Mouse (Mus musculus): ENCODE results near the gene Cask.
A peak's percentile ranks its signal among the peaks of the same experiment; 100 is the strongest.
"Not testable (repeated sequence)": the region's sequence is repeated elsewhere in the genome, so short reads cannot be mapped to it uniquely, and the experiment has no call there.

Gene Cask

DNA sequence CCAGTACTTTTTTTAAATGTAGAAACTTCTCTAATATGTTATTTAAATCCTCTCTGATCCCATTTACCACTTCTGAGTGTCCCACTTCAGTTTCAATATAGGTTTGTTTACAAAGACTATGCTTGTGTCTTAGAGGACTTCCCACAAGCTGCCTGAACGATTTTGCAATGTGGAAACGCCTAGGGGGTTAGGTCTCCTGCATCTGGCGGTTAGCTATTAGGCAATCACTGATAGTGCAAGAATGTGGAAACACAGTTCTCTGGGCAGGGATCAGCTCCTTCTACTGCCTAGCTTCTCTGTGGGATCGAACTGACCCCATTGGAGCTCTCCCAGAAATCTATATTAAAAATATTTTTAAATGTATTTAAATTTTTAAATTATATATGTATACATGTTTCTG lies at the start of gene Cask:
Gene Cask (minus strand): TSS at position 83 of the 400 bp plus-strand sequence.
- no peak for DNase-seq (ENCODE audit: low read depth, low spot score)

DNA sequence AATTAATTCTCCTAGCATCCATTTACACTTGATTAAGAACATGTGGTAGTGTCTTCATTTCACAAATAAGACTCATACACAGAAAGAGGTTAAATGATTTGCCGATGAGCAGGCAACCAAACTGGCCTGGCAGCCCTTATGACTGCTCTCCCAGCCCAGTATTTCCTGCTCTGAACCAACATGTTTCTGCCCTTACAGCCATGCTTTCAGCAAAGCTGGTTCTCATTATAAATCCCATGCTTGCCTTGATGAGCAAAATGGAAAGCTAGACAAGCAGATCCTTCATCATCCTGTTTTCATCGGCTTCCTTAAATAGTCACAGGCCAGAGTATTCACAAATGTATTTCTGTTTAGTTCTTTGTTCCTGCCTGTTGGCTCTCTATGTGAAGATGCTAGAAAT lies 38.8 kb upstream of the Cask start:
- no peak for DNase-seq (ENCODE audit: low read depth, low spot score)

DNA sequence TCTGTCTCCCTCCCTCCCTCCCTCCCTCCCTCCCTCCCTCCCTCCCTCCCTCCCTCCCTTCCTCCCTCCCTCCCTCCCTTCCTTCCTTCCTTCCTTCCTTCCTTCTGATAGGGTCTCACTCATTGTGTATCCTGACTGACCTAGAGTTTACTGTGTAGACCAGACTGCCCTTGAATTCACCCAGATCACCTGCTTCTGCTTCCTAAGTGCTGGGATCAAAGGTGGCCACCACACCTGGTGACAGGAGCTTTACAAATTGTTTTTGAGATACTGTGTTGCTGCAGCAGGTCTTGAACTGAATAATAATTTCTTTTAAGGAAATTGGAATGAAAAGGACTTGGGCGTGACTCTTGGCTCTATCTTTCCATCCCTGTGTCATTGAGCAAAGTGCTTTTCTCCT lies 33.2 kb upstream of the Cask start:
- no peak for DNase-seq (ENCODE audit: low read depth, low spot score)

DNA sequence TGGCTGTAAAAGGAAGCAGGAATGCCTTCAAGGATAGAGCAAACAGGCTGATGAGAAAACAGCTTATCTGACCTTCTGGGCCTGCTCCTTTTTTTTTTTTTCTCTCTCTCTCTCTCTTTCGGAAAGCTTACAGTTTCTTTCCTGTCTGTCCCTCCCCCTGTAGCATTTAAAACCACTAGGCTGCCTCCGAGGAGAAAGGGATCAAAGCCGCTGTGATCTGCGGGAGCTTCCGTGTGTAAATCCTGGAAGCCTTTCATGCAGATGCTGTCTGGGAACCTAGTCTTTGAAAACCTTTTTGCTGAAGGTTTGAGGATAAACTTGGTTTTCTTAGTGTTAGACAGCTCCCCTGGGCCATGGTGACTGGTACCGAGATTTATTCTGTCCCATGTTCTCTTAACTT lies 30.8 kb upstream of the Cask start:
- no peak for DNase-seq (ENCODE audit: low read depth, low spot score)

DNA sequence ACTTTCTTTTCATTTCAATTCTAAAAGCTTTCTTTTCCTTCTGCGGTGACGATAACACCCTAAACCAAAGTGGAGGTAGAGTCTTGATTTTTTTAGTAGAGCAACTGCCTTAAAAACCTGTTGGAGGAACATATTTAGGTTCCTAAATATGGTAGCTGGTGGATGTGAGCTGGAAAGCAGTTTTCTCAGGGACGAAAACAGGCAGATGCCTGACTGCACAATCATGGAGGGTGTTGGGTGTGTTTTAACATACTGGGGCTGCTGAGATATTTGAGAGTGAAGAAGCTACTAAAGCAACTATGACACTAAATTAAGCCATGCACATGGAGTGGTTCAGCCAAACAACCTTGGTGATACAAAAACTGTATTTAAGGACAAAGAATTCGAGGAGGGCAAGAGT lies 9.0 kb upstream of the Cask start:
- no peak for DNase-seq (ENCODE audit: low read depth, low spot score)

DNA sequence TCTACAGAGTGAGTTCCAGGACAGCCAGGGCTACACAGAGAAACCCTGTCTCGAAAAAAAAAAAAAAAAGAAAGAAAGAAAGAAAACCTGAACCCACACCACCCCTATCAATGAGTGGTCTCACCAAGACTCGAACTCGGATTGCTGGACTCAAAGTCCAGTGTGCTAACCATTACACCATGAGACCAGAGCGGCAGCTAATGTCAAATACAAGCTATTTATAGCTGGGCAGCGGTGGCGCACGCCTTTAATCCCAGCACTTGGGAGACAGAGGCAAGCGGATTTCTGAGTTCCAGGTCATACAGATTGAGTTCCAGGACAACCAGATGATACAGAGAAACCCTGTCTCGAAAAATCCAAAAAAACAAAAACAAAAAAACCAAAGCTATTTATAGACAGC lies 7.9 kb upstream of the Cask start:
- DNase-seq (ENCODE audit: low read depth, low spot score): no peak

DNA sequence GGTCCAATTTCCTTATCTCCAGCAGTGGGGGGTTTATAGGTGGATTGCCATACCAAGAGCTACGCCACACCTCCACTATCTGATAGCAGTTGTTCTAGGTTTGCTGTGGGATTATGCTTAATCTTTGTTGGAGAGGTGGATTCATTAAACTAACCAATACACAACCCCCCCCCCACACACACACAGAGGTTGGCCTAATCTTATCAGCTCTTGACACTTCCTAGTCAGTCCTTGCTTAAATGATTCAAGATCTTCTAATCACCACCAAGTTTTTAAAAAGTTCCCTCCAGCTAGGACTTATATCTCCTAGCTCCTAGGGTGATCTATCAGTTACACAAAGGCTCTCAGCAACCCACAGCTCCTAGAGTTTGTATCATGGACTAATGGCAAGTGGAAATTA lies 2.7 kb downstream of the Cask start:
- no peak for DNase-seq (ENCODE audit: low read depth, low spot score)

DNA sequence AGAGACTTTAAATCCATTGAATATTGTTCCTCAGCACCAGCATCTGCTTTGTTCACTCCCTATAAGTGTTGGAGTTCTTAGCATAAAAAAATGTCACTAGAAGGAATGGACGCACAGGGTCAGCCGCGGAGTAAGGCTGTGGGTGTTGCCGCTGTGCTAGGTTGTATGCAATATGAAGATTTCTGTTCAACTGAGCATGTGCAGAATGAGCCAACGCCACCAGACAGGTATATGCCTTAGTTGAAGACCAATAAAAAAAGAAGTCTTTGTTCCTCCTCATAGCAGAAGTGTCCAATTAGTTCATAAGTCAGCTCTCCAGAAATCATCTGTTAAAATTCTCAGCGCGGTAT lies 3.7 kb downstream of the Cask start:
- DNase-seq (ENCODE audit: low read depth, low spot score): no peak

DNA sequence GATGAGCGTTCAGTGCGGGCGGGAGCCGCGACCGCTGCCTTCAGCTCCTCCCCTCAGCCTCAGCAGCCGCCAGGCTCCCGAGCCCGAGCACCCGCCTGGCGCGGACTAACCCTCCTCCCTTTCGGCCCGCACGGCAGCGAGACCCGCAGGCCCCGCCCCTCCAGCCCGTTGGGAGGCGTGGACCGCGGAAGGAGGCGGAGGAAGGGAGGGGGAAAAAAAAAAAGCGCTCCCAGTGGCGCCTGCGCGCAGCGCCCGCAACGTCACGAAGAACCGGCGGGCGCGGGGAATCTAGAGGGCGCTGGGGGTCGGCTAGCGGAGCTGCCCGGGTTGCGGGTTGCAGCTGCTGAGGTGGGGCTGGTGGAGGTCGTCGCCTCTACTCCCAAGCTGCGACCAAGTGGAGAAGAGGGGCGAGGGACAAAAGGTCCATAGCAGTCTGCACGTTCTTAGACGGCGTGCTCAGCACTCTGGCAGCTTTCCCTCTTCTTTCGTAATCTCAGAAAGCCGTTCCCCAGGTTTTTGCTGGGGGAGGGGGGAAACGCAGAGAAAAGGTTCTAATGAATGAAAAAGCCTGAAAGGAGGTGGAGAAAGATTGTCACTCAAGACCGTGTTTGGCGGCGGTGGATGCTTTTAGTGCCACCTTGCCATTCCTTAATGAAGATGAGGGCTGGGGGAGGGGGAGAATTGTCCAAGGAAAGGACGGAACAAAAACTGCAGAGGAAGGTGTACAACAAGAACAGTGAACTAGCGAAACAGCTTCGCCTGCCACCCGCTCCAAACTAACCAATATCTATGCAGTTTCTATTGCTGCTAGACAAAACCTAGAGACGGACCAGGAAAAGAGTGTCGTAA lies 4.3 kb downstream of the Cask start:
- peak; percentile 64 for DNase-seq (ENCODE audit: low read depth, low spot score)

DNA sequence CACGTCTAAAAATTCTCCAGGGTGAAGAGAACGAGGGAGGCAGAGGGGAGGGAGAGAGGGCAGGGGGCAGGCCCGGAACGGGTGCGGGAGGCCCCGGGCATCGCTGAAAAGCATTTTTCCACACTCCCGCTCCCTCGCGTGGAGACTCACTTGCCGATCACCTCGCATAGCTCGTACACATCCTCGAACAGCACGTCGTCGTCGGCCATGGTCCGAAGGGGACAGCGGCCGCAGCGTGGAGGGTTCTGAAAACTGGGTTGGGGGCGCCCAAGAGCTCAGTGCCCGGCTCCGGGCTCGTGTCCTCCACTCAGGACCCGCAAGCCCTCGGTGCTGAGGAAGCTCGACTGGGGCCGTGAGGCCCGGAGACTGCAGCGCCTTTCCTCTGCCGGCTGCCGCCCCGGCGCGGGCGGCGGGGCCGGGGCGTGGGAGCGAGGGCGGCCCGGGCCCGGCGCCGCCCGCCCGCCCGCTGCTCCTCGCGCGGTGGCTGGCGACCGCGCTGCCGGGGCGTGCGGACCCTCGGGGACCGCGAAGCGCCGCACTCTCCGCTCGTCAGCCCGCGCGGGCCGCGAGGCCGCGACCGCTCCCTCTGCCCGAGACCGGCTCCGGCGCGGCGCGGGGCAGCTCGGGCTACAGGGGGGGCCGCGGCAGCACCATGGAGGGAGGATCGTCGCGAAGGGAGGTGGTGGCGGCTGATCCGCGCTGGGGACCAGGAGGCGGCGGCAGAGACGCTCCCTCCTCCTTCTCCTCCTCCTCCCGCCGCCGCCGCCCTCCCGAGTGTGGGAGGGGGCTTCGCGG lies 5.1 kb downstream of the Cask start:
- DNase-seq (ENCODE audit: low read depth, low spot score): no peak

DNA sequence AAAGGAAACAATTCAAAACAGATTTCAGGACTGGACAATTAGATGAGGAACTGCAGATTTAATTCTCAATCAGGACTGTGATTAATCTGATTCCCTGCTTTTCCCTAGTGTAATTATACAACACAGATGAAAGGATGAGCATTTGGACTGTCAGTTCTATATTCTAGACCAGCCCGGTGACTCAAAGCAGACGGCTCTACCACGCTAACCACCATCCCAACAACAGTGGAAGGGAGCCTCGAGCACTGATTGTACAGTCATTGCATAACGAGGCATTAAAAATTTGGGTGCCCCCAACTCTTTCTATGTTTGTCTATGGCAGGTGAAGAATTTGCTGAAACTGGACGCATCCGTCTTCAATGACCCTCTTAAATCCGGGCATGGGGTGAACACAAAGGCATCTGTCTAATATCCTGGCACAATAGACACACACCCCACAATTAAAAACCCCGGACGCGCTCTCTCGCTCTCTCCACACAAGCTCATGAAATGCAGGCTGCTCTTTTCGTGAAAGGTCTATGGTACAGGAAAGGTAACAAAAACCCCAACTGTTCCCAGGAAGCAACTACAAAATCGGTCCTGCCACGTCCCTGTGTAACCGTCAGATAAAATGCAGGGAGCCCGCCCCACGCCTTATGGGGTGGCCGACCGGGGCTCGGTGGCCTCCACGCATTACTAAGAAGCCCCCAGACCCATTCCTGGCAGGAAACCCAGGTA lies 5.9 kb downstream of the Cask start:
- no peak for DNase-seq (ENCODE audit: low read depth, low spot score)

DNA sequence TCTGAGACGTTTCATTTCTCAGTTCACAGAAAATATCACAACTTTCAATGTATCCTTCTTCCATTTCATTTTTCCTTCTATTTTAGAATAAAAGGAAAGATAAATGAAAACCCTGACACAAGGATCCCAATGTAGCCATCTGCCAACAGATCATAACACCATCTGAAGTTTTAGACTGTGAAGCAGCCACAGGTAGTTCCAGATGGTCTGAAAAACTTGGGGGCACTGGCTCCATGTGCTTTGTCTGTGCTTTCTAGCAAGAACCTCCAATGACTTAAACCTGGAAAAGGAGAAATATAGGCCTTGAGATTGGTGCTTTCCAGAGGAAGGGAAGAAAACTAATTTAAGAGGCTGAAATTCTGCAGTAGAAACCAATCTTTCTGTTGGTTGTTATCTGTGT lies 28.4 kb downstream of the Cask start:
- DNase-seq (ENCODE audit: low read depth, low spot score): no peak

DNA sequence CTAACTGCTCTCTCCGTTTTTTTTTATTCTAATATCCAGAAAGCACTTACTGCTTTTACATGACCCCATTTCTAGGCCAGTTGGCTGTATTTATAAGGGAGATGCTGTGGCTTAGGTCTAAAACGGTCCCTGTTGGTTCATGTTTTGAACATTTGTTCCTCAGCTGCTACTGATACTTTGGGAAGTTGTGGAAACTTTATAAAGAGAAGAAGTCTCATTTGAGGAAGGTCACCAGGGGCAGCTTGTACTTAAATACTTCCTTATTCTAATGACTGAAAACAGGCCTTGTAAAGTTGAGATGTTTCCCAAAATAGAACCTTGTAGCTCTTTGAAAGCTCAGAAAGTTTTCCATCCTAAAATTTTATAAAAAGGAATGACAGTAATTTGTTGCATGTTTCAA lies 52.4 kb downstream of the Cask start:
- no peak for DNase-seq (ENCODE audit: low read depth, low spot score)

DNA sequence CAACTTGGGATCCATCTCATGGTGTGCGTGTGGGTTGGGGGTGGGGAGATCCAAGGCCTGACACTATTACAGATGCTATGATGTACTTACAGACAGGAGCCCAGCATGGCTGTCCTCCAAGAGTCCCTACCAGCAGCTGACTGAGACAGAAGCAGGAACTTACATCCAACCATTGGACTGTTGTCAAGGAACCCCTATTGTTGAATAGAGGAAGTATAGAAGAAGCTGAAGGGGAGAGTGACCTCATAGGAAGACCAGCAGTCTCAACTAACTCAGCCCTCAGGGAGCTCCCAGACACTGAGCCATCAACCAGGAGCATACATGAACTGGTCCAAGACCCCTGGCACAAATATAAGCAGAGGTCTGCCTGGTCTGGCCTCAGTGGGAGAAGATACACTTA lies 85.5 kb downstream of the Cask start:
- DNase-seq (ENCODE audit: low read depth, low spot score): no peak

DNA sequence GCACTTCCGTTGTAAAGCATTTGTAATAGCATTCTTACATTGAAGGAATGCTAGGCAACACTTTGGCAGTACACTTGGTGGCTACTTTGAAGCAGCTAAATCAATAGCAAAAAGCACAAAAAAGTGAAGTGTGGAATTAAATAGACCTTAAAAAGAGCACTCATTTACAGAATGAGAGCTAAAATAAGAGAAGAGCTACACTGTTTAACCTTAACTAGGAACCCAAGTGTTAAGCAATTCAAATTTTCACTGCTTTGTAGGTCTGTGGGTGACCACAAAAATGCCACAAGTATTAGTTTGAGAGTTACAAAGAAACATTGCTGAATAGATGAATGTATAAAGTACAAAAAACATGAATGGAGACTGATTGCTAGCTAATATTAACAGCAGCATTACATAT lies 86.1 kb downstream of the Cask start:
- no peak for DNase-seq (ENCODE audit: low read depth, low spot score)

DNA sequence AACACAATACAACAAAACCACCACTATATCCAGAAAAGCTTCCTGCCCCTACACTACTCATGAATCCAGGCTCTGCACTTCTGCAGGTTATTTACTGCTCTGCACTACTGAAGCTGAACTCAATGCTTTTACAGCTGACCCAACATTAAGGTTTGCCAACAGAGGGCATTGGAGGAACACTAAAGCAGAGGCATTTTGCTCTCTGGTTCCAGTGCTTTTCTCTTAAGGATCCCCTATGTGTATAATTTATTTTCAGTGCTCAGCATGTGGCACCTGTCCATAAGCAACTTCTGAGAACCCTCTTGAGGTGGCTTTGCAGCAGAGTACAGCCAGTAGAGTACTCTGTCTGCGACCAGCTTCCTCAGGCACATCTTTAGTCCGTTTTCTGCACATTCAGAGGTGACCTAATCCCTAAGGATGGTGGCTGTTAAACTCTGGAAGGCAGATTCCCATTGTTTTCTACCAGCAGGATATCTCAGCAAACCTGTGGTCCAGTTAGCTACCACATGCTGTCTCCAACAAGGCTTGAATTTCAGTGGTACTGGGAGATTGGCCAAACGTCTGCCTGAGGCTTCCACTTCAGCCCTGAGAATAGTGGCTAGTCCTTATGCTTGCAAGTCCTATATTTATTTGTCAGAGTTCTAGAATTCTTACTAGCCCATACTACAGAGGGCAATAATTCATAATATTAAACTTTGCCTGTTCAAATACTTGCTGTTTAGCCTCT lies 93.7 kb downstream of the Cask start:
- DNase-seq (ENCODE audit: low read depth, low spot score): no peak

DNA sequence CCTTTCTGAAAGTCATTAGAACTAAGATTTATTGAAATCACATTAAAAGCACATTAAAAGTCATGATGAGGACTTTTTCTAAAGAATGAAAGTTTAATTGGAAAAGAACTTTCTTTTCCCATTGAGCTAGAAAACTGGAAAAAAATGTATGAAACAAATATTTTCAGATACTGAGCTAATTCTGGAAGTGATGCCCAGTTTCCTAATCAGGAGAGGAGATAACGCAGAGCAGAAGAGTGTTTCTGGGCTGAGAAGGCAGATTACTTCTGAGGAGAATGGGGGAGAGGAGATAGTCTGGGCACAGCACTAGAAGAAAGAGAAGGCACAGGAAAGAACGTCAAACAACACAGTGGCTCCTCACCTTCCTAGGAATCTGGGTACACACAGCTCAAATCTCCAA lies 110.1 kb downstream of the Cask start:
- no peak for DNase-seq (ENCODE audit: low read depth, low spot score)

DNA sequence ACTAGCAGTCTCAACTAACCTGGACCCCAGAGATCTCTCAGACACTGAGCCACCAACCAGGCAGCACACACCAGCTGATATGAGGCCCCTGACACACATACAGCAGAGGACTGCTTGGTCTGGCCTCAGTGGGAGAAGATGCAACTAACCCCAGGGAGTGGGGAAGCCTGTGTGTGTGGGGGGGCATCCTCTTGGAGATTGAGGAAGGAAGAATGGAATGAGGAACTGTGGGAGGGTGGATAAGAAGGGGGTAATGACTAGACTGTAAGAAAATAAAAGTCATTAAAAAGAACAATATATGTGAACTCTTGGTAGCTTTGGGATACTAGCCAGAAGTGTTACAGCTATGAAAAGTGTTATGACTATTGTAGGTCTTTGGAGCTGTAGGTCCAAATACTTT lies 120.4 kb downstream of the Cask start:
- DNase-seq (ENCODE audit: low read depth, low spot score): not testable (repeated sequence)

DNA sequence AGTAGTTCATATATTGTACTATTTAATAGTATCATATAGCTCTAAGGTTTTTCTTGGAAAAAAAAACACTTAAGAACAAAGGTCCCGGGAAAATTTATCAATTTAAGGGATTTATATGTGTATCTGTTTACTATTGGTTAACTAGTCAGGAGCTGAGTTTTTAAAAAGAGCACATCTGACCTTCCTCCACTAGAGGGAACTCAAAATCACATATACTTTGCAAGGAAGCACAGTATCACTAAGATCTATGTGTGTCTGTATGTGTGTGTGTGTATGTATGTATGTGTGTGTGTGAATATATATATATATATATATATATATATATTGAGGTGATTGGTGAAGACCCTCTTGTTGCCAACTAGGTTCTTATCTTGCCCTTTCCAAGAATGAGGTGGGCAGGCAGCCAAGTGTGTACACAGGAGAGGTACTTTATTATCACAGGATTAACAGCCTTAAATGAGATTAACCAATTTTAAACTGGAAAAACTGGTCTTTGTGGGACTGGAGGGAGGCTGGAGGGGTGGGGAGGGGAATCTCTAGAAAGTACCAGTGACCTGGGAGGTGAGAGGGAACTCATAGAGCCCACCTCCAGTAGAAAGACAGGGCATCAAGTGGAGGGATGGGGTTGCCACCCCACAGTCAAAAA lies 121.2 kb downstream of the Cask start:
- DNase-seq (ENCODE audit: low read depth, low spot score): no peak

DNA sequence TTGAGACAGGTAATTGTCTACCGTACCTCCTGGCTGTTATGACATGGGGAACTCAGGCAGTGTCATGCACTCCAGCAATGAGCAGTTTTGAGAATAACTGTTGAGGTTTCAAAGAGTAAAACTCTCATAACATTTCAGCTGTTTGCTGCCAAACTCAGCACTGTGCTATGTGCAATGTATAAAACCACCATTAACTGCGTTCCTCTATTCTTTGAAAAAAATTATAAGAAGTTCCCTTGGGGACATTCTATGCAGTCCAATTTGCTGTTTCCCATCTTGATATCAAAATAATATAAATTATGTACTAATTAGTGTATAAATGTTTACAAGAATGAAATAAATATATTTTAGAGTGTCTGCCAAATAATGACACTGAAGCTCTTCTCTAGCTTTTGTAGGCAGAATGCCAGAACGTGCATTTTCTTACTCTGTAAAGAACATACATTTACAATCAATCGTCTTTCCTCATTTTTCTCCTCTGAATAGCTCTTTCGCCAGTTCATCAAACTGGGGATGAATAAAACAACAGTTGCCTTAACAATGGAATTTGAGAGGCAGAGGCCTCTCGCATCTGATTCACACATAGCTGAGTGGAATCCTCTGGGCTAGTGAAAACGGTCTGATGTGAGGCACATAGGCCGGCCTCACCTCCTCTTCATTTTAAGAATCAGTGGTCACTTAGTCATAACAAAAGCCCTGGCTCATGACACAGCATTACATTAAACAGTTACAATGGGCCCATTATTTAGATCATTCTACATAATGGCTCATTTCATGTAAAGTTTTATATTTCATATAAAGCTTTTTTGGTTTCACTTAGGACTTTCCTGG lies 125.4 kb downstream of the Cask start:
- no peak for DNase-seq (ENCODE audit: low read depth, low spot score)
